Mouse (Mus musculus): ENCODE measurements around the gene Pla2g7.
A peak's percentile ranks its signal among the peaks of the same experiment; 100 is the strongest.

Gene Pla2g7

GRCm38 (mm10) chr17:43581012-43581467 is 13.1 kb downstream of the Pla2g7 start:
- no peak for DNase-seq

- no peak for DNase-seq
Observed at GRCm38 (mm10) chr17:43584771-43585170, 16.9 kb downstream of the Pla2g7 start.

GRCm38 (mm10) chr17:43587278-43587677 is 19.4 kb downstream of the Pla2g7 start:
- no peak for DNase-seq

DNA sequence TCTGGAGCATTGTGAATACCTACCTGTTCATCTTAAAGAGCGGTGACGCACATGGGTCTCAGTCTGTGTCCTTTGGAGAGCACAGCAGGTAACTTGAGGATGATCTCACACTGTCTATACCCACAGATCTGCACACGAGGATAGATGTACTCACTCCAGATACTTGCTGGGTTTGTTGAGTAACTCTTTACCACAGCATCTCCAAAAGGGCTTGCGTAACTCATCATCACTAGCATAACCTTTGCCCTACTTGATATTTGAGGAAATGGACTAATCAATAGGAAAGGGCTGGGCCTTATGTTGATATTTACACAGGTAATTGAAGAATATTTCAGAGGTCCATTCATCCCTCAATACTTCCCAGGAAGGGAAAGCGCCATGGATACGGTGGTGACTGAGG is 21.9 kb downstream of the Pla2g7 start:
- no peak for DNase-seq

GRCm38 (mm10) chr17:43590531-43590930 is 22.6 kb downstream of the Pla2g7 start:
- DNase-seq, result no peak

GRCm38 (mm10) chr17:43592296-43593291 is 24.7 kb downstream of the Pla2g7 start:
- peak; percentile 24 for DNase-seq

- DNase-seq, result no peak
Observed at GRCm38 (mm10) chr17:43597742-43598141, 29.8 kb downstream of the Pla2g7 start.

- peak; percentile 25 for DNase-seq
Observed at GRCm38 (mm10) chr17:43598706-43599105, 30.8 kb downstream of the Pla2g7 start.

- peak; percentile 40 for DNase-seq
Observed at GRCm38 (mm10) chr17:43606704-43607103, 38.8 kb downstream of the Pla2g7 start.

GRCm38 (mm10) chr17:43611586-43611985 is 43.7 kb downstream of the Pla2g7 start:
- DNase-seq, result peak; percentile 10

DNA sequence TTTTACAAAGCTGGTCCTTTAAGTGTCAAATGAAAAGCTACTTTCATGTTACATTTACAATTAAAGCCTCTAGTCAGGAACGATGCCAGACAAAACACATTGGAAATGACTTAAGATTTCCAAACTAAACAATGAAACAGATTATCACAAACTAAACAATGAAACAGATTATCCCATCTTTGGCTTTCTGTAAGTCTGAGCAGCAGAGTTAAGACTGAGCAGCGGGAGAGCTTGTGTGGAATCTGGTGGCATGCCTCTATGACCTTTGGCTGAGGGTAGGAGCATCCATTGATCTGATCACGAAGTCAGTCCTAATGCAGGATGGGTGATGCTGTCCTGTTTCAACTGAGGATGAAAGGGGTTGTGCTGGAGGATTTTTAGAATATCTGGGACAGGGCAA is 44.3 kb downstream of the Pla2g7 start:
- no peak for DNase-seq

GRCm38 (mm10) chr17:43619156-43619555 is 51.3 kb downstream of the Pla2g7 start:
- DNase-seq, result no peak

GRCm38 (mm10) chr17:43622076-43622475 is 54.2 kb downstream of the Pla2g7 start:
- DNase-seq, result no peak

DNA sequence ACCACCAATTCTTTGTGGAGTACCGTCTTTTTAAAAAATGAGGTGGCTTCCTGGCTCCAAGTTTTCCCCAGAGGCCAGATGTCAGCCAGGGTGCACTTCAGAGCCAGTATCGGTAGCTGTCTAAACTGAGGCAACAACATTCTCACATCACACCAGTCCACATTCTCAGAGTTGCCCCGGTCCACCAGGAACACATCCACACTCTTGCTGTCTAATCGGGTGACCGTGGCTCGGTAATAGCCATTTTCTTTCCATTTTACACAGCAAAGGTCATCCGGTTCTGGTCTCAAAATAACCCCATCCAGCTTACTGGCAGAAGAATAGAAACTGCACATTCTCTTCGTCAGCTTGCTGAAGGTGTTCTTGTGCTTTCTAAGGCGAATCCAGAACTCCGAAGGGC is 60.3 kb downstream of the Pla2g7 start:
- no peak for DNase-seq

DNA sequence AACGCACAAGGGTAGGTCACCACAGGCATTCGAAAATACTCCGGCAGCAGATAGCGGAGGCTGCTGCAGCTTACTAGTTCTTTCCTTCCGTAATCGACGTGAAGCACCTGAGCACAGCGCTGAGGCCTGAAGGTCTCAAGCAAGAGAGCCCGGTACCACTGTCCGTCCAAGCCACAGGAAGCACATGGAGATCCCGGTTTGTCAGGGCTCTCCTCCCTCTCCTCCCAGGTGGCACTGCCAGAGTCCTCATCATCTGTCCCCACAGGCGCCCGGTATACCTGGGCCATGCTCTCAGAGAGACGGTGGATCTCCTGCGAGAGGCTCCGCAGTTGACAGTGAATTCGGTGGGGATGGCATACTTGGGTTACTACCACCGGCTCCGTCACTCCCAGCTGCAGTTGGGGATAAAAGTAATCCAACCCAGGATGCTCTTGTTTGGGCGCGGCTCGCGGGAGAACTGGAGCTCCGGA is 61.2 kb downstream of the Pla2g7 start:
- DNase-seq, result no peak

GRCm38 (mm10) chr17:43629496-43630426 is 61.9 kb downstream of the Pla2g7 start, which contains the start of gene Tdrd6:
Gene Tdrd6, minus strand, starts transcription at chr17:43630299.
- no peak for DNase-seq

DNA sequence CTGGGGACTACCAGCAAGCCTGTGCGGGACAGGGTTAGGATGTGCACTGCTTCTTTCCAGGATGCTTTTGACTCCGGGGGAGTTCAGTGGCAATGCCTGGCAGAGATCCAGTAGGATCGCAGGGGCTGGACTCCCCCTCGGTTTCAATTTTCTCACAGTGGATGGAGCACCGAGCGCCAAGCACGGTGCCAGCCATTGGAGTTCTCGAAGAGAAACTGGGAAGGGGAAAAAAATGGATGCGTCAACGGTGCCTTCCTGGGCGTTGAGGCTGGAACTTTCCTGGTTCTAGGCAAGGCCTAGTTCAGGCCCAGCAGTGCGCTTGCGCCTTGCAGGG is 62.5 kb downstream of the Pla2g7 start:
- no peak for DNase-seq

DNA sequence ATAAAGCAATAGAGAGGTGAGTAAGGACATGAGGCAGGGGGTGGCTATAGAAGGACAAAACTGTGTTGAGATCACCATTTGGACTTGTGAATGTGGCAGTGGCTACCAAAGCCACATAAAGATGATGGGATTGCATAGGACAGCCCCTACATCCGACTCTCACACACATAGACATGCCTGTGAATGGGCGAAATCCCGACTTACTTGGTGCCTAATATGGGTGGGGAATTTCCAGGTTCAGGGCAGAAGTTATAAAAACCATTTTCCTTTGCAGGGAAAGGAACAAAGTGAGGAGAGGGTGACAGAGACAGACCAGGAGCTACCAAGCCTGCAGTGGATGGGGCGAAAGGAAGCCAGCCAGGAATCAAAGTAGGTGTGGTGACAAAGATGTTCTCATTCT is 69.2 kb downstream of the Pla2g7 start:
- no peak for DNase-seq

DNA sequence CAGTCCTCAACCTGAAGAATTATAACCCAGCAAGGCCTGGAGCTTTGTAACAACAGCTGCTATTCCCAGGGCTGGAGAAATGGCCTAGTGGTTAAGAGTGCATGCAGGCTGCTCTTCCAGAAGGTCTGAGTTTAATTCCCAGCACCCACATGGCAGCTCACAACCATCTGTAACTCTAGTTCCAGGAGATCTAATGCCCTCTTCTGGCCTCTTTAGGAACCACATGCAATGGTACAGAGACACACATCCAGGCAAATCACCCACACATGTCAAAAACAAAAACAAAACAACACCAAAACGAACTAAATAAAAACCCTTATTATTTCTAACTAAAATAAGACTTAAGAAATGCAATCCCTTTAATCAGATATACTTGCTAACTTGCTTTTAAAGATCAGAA is 72.9 kb downstream of the Pla2g7 start:
- DNase-seq, result no peak

- DNase-seq, result no peak
Observed at GRCm38 (mm10) chr17:43643191-43643590, 75.3 kb downstream of the Pla2g7 start.

- DNase-seq, result no peak
Observed at GRCm38 (mm10) chr17:43644375-43644774, 76.5 kb downstream of the Pla2g7 start.

- DNase-seq, result no peak
Observed at GRCm38 (mm10) chr17:43645136-43645535, 77.2 kb downstream of the Pla2g7 start.

DNA sequence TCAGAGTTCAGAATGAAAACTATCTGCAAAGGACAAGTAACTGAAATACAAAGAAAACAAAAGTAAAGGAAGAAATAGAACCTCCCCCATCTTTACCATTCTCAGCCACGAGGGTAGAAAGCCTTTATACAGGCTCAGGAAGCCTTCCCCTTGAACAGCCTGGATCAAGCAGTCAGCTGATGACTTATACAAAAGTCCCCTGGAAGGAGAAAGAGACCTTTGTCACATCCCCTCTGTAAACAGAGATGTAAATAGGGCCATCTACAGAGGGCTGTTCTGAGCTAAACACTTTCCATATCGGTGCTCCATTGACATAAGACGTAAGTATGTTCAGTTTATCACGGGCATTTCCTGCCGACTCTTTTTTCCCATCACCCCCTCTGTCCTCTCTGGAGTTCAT is 79.0 kb downstream of the Pla2g7 start:
- no peak for DNase-seq
